Mouse (Mus musculus) bone marrow macrophage, adult 2 months (primary cell): ENCODE measurements around the gene Hoxd10.

ENCODE experiments used
- CTCF ChIP-seq: IDR thresholded peaks from 2 replicates; pipeline ENCODE4 v1.5.1; 2012; ENCODE audit warnings: low read depth, mild to moderate bottlenecking, low read length, moderate library complexity
- POLR2A ChIP-seq: IDR thresholded peaks from 2 replicates; pipeline ENCODE4 v1.6.1; 2012; ENCODE audit warnings: mild to moderate bottlenecking, low read depth, low read length, borderline replicate concordance

- TF ChIP-seq CTCF (no peak), POLR2A (no peak)
These were observed 31.0 kb upstream of the Hoxd10 start for GRCm38 (mm10) chr2:74660421-74661375.
